Mouse (Mus musculus): ENCODE measurements around the gene Anxa1. TPM values are rescaled to one million over a fixed set of nuclear protein-coding genes. Genes with fewer than 3 reads are reported as not detected.

Anxa1 gene
- 10 to 100 TPM; 14.4 to 14.9 TPM for total RNA-seq (2023)

GRCm38 (mm10) chr19:20390455-20390994, at the start of gene Anxa1:
TSS of gene Anxa1 (minus strand) at chr19:20390944.

Other genes with a start within 250 kb of the Anxa1 start
- gene Aldh1a1, start 101.8 kb upstream of the Anxa1 start, total RNA-seq (2023): not detected

Measured in B cell, adult 67 days (primary cell).